Mouse (Mus musculus): ENCODE measurements around the gene Cpeb4. TPM values are rescaled to one million over a fixed set of nuclear protein-coding genes. Genes with fewer than 3 reads are reported as not detected.

The Cpeb4 gene
- polyA plus RNA-seq, 1 experiment from 2014 or later, result 4.2 TPM

GRCm38 (mm10) chr11:31917769-31918168 lies 45.8 kb downstream of the Cpeb4 start:
- Histone ChIP-seq H3K4me2 (replicated peaks) (no peak overlapping the region), H3K27me3 (replicated peaks) (no peaks in the 10 kb centered on the region), H3K9me3 (no peaks in the 10 kb centered on the region), H3K4me1 (replicated peaks) (no peaks in the 10 kb centered on the region), H3K4me3 (replicated peaks) (no peak overlapping the region), H3K9ac (no peak overlapping the region), H3K27ac (no peak overlapping the region), H3K36me3 (no peaks in the 10 kb centered on the region)
- 97% methylated on average over 1 of the region's 1 CpGs for WGBS
- no peak for ATAC-seq

GRCm38 (mm10) chr11:31930051-31930450 lies 58.0 kb downstream of the Cpeb4 start:
- Histone ChIP-seq H3K4me3 (replicated peaks) (no peak overlapping the region), H3K27me3 (replicated peaks) (no peaks in the 10 kb centered on the region), H3K9ac (no peak overlapping the region), H3K27ac (no peak overlapping the region), H3K9me3 (no peaks in the 10 kb centered on the region), H3K4me1 (replicated peaks) (no peaks in the 10 kb centered on the region), H3K36me3 (0 out of 2 replicates have a peak, but pooled peaks cover 3% of the 10 kb centered on the region), H3K4me2 (replicated peaks) (no peak overlapping the region)
- WGBS, result 89% methylated on average over 10 of the region's 10 CpGs
- ATAC-seq, result no peak

DNA sequence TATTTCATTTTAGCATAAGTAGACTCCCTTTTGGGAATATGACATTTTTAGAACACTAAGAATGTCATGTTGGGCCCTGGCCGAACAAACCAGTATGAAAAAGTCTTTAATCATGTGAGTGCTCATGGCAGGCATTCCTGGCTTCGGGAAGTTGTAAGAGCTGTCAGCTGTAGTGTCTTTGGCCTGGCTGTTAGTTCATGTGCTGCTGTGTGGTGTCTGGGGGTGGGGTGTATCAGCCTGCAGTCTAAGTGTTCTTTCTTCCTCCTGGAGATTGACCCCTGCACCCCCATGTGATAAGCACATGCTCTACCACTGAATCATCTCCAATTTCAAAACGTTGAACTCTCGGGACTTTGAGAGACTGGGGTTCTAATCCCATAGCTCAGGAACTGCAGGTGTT lies 63.6 kb downstream of the Cpeb4 start:
- H3K9ac ChIP-seq, result no peak overlapping the region
- WGBS, result 37% methylated on average over 4 of the region's 4 CpGs

DNA sequence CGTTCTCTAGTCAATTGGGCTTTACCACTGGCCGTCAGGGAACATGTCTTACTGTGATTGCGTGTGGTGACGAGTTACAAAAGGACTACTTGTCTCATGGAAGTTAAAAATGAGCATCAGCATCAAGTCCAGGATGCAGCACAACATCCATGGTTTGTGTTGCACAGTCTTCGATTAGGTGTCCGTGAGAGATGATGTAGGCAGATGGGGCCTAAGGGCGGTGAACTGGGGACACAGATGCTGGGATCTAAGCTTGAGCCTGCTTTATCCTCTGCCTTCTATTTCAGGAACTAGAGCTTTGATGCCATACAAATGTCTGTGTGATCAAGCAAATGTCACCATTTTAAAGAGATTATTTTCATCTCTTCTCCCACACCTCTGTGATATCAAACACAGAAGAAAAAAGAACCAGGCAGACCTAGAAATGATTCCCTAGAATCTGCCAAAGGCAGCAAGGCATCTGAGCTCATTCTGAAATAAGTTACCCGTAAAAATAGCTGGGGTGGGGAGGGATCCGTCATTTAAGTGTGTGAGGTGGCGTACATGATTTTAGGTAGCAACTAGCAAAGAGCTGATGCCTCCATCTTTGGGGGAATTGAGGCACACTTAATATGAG lies 65.0 kb downstream of the Cpeb4 start:
- no peak overlapping the region for H3K4me2 ChIP-seq (replicated peaks)
- H3K36me3 ChIP-seq, result no peaks in the 10 kb centered on the region
- no peak overlapping the region for H3K27ac ChIP-seq
- H3K27me3 ChIP-seq (replicated peaks), result no peaks in the 10 kb centered on the region
- no peak overlapping the region for H3K9ac ChIP-seq
- no peak overlapping the region for H3K4me3 ChIP-seq (replicated peaks)
- 91% methylated on average over 10 of the region's 10 CpGs for WGBS
- no peaks in the 10 kb centered on the region for H3K4me1 ChIP-seq (replicated peaks)
- no peaks in the 10 kb centered on the region for H3K9me3 ChIP-seq
- no peak for ATAC-seq

More for the DNA sequence above, 63.6 kb downstream of the Cpeb4 start:
- H3K36me3 ChIP-seq, result no peaks in the 10 kb centered on the region
- H3K4me2 ChIP-seq (replicated peaks), result no peak overlapping the region
- H3K4me3 ChIP-seq (replicated peaks), result no peak overlapping the region
- no peaks in the 10 kb centered on the region for H3K4me1 ChIP-seq (replicated peaks)
- H3K9me3 ChIP-seq, result no peaks in the 10 kb centered on the region
- H3K27ac ChIP-seq, result no peak overlapping the region
- H3K27me3 ChIP-seq (replicated peaks), result no peaks in the 10 kb centered on the region
- peak; percentile 67 for ATAC-seq

DNA sequence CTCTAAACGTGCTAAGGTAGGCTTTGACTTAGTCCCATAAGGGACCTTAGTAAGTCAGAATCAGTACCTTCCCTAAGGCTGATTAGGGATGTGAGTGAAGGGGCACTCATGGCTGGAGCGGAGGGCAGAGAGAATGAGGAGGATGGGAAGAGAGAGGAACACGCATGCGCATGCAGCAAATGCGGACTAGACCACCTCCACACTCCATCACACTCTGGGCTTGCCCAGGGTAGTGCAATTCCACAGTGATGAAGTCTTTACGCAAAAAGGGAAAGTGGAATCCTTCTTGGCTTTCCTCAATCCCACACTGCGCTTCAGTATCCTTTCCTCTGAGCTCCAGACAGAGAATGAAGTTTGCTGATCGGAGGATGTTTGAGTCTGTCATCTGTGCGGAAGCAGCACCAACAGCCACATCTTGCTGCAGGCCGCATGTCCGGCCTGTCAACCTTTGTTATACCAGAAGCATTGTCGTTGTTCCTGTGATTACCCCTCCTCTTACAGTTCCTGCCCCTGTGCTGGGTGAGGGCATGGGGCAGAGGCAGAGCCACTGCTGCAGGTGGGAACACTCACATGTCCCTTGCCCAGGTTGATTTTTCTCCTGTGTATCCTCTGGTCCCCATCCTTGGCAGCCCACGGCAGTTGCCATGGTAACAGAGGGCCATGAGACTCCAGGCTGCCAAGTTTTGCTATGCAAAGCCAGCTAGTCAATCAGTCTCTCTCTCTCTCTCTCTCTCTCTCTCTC lies 69.1 kb downstream of the Cpeb4 start:
- Histone ChIP-seq H3K4me2 (replicated peaks) (no peak overlapping the region), H3K36me3 (no peaks in the 10 kb centered on the region), H3K9me3 (no peaks in the 10 kb centered on the region), H3K27me3 (replicated peaks) (no peaks in the 10 kb centered on the region), H3K4me1 (replicated peaks) (no peaks in the 10 kb centered on the region), H3K4me3 (replicated peaks) (no peak overlapping the region), H3K9ac (no peak overlapping the region), H3K27ac (no peak overlapping the region)
- 80% methylated on average over 13 of the region's 13 CpGs for WGBS
- no peak for ATAC-seq

- ATAC-seq, result no peak
- Histone ChIP-seq H3K9me3 (no peaks in the 10 kb centered on the region), H3K27ac (no peak overlapping the region), H3K27me3 (replicated peaks) (no peaks in the 10 kb centered on the region), H3K36me3 (no peaks in the 10 kb centered on the region), H3K4me2 (replicated peaks) (no peak overlapping the region), H3K4me1 (replicated peaks) (no peaks in the 10 kb centered on the region), H3K9ac (no peak overlapping the region), H3K4me3 (replicated peaks) (no peak overlapping the region)
- 78% methylated on average over 4 of the region's 4 CpGs for WGBS
Observed at GRCm38 (mm10) chr11:31941640-31942638, 69.9 kb downstream of the Cpeb4 start.

DNA sequence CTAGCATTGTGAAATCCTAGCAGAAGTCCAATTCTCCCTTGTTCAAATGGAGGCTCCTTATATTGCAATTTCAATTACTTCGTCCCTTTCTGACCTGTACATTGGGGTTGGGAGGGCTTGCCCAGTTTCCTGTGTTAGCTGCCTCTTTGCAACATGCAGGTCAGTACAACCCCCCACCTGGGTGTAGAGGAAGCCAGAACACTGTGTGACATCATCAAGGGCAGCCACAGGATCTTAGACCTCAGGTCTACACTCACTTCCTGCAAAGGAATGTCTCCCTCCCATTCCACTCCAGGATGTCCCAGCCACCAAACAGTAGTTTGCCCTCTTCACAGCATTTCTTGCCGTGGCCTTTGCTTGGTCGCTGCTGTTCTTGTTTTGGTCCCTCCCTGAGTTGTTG lies 73.5 kb downstream of the Cpeb4 start:
- no peaks in the 10 kb centered on the region for H3K4me1 ChIP-seq (replicated peaks)
- no peak overlapping the region for H3K9ac ChIP-seq
- H3K4me2 ChIP-seq (replicated peaks), result no peak overlapping the region
- no peak for ATAC-seq
- no peak overlapping the region for H3K27ac ChIP-seq
- H3K4me3 ChIP-seq (replicated peaks), result no peak overlapping the region
- WGBS, result 88% methylated on average over 3 of the region's 3 CpGs
- no peaks in the 10 kb centered on the region for H3K9me3 ChIP-seq
- H3K36me3 ChIP-seq, result no peaks in the 10 kb centered on the region
- H3K27me3 ChIP-seq (replicated peaks), result no peaks in the 10 kb centered on the region

GRCm38 (mm10) chr11:31948462-31949330 lies 76.7 kb downstream of the Cpeb4 start:
- Histone ChIP-seq H3K4me3 (replicated peaks) (peak overlapping the region; percentile 31), H3K4me1 (replicated peaks) (no peaks in the 10 kb centered on the region), H3K9me3 (no peaks in the 10 kb centered on the region), H3K27me3 (replicated peaks) (no peaks in the 10 kb centered on the region), H3K27ac (no peak overlapping the region), H3K4me2 (replicated peaks) (peak overlapping the region; percentile 58), H3K36me3 (no peaks in the 10 kb centered on the region), H3K9ac (peak overlapping the region; percentile 8; the same call in 1 of the 2 replicates)
- 22% methylated on average over 15 of the region's 15 CpGs for WGBS
- ATAC-seq, result peak; percentile 60

DNA sequence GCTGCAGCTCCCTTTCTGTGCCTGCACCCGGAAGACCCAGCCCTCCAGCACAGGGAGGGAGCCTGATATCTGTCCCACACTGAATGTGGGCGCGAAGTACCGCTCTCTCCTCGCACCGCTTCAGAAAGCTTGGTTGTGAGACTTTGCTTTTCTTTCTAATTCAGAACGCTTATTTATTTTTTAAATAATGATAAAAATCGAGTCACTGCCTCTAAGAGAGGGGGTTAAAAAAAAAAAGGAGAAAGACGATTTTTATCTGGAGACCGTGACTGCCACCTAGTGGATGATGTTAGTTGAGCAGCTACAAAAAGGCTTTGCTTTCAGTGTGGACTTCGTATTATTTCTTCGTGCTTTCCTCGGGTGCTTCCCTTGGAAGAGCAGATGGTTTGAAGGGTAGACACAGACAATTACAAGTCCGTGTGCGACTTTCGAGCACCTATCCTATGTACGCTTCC lies 77.3 kb downstream of the Cpeb4 start:
- WGBS, result 0% methylated on average over 17 of the region's 17 CpGs
- Histone ChIP-seq H3K9ac (peak overlapping the region; percentile 8), H3K4me3 (replicated peaks) (peak overlapping the region; percentile 31)

DNA sequence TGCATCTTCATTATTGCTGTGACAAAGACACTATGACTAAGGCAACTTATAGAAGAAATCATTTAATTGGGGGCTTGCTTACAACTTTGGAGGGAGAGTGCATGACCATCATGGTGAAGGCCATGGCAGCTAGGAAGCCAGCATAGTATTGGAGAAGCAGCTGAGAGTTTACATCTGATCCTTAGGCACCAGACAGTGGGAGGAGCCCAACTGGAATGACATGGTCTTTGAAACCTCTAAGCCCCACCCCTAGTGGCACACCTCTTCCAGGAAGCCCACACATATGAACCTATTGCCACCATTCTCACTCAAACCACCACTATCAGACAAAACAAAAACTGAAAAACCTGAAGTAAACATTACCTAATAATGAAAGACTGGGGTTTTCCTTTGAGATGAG lies 88.1 kb downstream of the Cpeb4 start:
- Histone ChIP-seq H3K36me3 (no peaks in the 10 kb centered on the region), H3K4me3 (replicated peaks) (no peak overlapping the region), H3K4me2 (replicated peaks) (no peak overlapping the region), H3K27me3 (replicated peaks) (no peaks in the 10 kb centered on the region), H3K27ac (no peak overlapping the region), H3K9me3 (no peaks in the 10 kb centered on the region), H3K9ac (no peak overlapping the region), H3K4me1 (replicated peaks) (no peaks in the 10 kb centered on the region)
- no peak for ATAC-seq

More for the DNA sequence above, 77.3 kb downstream of the Cpeb4 start:
- Histone ChIP-seq H3K4me1 (replicated peaks) (no peaks in the 10 kb centered on the region), H3K36me3 (no peaks in the 10 kb centered on the region), H3K27ac (no peak overlapping the region), H3K9me3 (no peaks in the 10 kb centered on the region), H3K27me3 (replicated peaks) (no peaks in the 10 kb centered on the region), H3K4me2 (replicated peaks) (peak overlapping the region; percentile 58)
- ATAC-seq, result peak; percentile 90

GRCm38 (mm10) chr11:31963993-31964392 lies 92.0 kb downstream of the Cpeb4 start:
- H3K36me3 ChIP-seq, result no peaks in the 10 kb centered on the region
- no peak overlapping the region for H3K4me3 ChIP-seq (replicated peaks)
- H3K4me2 ChIP-seq (replicated peaks), result no peak overlapping the region
- H3K27me3 ChIP-seq (replicated peaks), result no peaks in the 10 kb centered on the region
- ATAC-seq, result no peak
- H3K9me3 ChIP-seq, result no peaks in the 10 kb centered on the region
- H3K4me1 ChIP-seq (replicated peaks), result 0 out of 2 replicates have a peak, but pooled peaks cover 4% of the 10 kb centered on the region
- no peak overlapping the region for H3K9ac ChIP-seq
- H3K27ac ChIP-seq, result no peak overlapping the region
- 89% methylated on average over 1 of the region's 1 CpGs for WGBS

Data from intestine, embryonic 15.5 days (tissue).